Mouse (Mus musculus) embryonic facial prominence, embryonic 12.5 days (tissue): ENCODE results near the gene Smco4. TPM values are rescaled to one million over a fixed set of nuclear protein-coding genes. Genes with fewer than 3 reads are reported as not detected.

Experiments used
- ATAC-seq: fragments of 200-750 bp; cut with Nextera tagmentation; 2 replicates; pipeline ENCODE4 v1.8.0; 2017; ENCODE audit not compliant: insufficient number of reproducible peaks, insufficient read depth, low FRiP score, low TSS enrichment
- H3K27ac ChIP-seq: fragments of 300-500 bp; sonication (generic); 2 replicates; pipeline ENCODE4 v1.5.1; 2016; ENCODE audit warnings: mild to moderate bottlenecking
- H3K27me3 ChIP-seq: fragments of 300-500 bp; sonication (generic); 2 replicates; pipeline ENCODE4 v1.6.1; 2016; ENCODE audit warnings: mild to moderate bottlenecking, moderate library complexity
- H3K36me3 ChIP-seq: fragments of 300-500 bp; sonication (generic); 2 replicates; pipeline ENCODE4 v1.6.1; 2016; ENCODE audit warnings: mild to moderate bottlenecking
- H3K4me1 ChIP-seq: fragments of 300-500 bp; sonication (generic); 2 replicates; pipeline ENCODE4 v1.6.1; 2016
- H3K4me2 ChIP-seq: fragments of 300-500 bp; sonication (generic); replicated peaks from 2 replicates; pipeline ENCODE4 v1.6.1; 2016; ENCODE audit warnings: mild to moderate bottlenecking, moderate library complexity
- H3K4me3 ChIP-seq: fragments of 300-500 bp; sonication (generic); 2 replicates; pipeline ENCODE4 v1.5.1; 2016; ENCODE audit warnings: mild to moderate bottlenecking
- H3K9ac ChIP-seq: fragments of 300-500 bp; sonication (generic); 2 replicates; pipeline ENCODE4 v1.6.1; 2016; ENCODE audit warnings: mild to moderate bottlenecking, moderate library complexity
- H3K9me3 ChIP-seq: fragments of 300-500 bp; sonication (generic); 2 replicates; pipeline ENCODE4 v1.6.1; 2016; ENCODE audit warnings: mild to moderate bottlenecking, moderate library complexity
- WGBS: fragments of 180-500 bp; shearing (Covaris S2); methylation state at CpG from one replicate; pipeline ENCODE4 v1.1.7; 2016; 5-methylcytosine and 5-hydroxymethylcytosine counted together
- polyA plus RNA-seq: library from polyadenylated mRNA; unstranded; fragments of >200 nt; fragmentation: Nextera tagmentation; extraction: Ambion mirVana; gene quantifications from 2 replicates; pipeline ENCODE4 v1.2.1, GENCODE M21; 2016

The Smco4 gene
- polyA plus RNA-seq, result 1.6 and 2.9 TPM in 2 replicates

DNA sequence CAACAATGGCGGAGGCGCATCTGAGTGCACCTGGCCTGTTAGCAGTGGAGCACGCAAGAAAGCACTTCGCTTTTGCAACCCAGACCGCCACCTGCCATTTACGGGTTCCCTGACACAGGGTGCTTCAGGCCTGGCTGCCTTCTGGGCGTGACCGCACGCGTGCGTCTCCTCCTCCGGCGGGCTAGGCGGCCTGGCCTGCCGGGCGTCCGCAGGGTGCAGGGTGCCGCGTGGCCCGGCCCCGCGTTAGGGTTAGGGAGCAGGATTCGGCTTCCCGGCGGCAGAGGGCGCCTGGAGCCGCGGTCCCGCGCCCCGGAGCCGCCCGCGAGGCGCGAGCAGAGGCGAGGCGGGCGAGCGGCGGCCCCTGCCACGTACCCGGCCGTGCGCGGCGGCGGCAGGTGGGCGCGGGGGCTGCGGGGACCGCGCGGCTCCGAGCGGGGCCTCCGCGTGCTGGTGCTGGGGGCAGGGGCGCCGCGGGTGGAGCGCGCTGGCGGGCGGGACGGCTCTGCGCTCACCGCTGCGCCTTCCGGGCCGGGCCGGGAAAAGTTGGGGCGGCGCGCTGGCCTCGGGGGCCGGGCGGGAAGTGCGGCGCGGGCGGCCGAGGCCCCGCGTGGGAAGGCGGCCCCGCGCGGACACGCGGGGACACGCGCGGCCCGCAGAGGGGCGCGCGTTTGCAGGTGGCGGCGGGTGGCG, at the start of gene Smco4:
TSS of gene Smco4 (plus strand) at position 198 of the 690 bp plus-strand sequence.
- ATAC-seq, result peak; percentile 89
- H3K9ac ChIP-seq, result peak within 1 kb of the TSS; percentile 82
- peak within 1 kb of the TSS; percentile 71 for H3K4me3 ChIP-seq
- peak within 1 kb of the TSS; percentile 60; the same call in 1 of the 2 replicates for H3K27ac ChIP-seq
- H3K4me1 ChIP-seq, result peaks cover 20% of the 10 kb centered on the region
- WGBS, result under 1% methylated on average over 95 of the region's 101 CpGs
- no peaks in the 10 kb centered on the region for H3K9me3 ChIP-seq
- H3K4me2 ChIP-seq, result peak within 1 kb of the TSS; percentile 87
- no peaks in the 10 kb centered on the region for H3K36me3 ChIP-seq
- no peaks in the 10 kb centered on the region for H3K27me3 ChIP-seq

DNA sequence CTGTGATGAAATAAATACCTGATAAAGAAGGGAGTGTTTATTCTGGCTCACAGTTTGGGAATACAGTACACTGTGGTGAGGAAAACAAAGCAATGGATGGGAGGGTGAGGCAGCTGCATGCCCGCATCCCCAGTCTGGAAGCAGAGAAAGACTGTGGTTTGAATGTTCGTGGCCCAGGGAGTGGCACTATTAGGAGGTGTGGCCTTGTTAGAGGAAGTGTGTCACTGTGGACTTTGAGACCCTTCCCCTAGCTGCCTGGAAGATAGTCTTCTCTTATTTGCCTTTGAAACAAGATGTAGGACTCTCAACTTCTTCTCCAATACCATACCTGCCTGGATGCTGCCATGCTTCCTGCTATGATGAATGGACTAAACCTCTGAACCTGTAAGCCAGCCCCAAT, 45.8 kb upstream of the Smco4 start:
- no peaks in the 10 kb centered on the region for H3K9me3 ChIP-seq
- no peak overlapping the region for H3K9ac ChIP-seq
- H3K4me2 ChIP-seq, result no peak overlapping the region
- no peaks in the 10 kb centered on the region for H3K4me1 ChIP-seq
- no peak overlapping the region for H3K4me3 ChIP-seq
- WGBS, result 74% methylated on average over 2 of the region's 2 CpGs
- H3K27ac ChIP-seq, result no peak overlapping the region
- H3K27me3 ChIP-seq, result no peaks in the 10 kb centered on the region
- H3K36me3 ChIP-seq, result no peaks in the 10 kb centered on the region
- ATAC-seq, result no peak

DNA sequence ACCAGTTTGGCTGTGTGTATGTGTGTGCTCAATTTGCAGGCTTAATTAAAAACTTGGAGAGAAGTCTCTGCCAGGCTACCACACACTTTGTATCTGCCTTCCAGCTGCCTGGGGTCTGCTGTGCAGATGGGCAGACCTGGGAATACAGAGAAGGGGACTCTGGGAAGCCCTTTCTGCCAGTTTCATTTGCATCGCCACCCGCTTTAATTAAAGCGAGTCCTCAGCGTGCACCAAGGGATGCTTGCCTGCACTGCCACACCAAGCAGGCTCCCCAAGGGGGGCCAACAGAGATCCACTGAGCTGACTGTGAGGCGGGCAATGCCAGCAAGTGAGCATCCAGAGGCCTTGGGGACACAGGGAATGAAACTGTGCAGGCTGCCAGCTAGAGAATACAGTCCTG, 42.3 kb upstream of the Smco4 start:
- 38% methylated on average over 5 of the region's 5 CpGs for WGBS

DNA sequence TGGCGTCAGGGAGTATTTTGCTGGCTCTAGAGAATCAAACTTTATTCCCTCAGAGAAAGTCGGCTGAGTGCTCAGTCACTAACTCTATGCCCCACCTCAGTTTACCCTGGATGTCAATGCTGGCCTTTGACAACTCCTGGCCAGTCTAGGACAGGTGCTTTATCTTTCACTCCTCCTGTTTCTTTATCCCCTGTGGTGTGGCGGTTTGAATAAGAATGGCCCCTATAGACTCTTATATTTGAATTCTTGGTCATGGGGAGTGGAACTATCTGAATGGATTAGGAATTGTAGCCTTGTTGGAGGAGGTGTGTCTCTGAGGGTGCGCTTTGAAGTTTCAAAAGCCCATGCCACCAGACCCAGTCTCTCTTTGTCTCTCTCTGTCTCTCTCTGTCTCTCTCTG, 21.0 kb upstream of the Smco4 start:
- no peaks in the 10 kb centered on the region for H3K27me3 ChIP-seq
- ATAC-seq, result no peak
- WGBS, result 60% methylated on average over 4 of the region's 4 CpGs
- no peaks in the 10 kb centered on the region for H3K36me3 ChIP-seq
- H3K9ac ChIP-seq, result no peak overlapping the region
- no peak overlapping the region for H3K27ac ChIP-seq
- no peak overlapping the region for H3K4me3 ChIP-seq
- no peak overlapping the region for H3K4me2 ChIP-seq
- no peaks in the 10 kb centered on the region for H3K4me1 ChIP-seq
- H3K9me3 ChIP-seq, result no peaks in the 10 kb centered on the region

More for the DNA sequence above, 42.3 kb upstream of the Smco4 start:
- ATAC-seq, result no peak
- Histone ChIP-seq H3K9me3 (no peaks in the 10 kb centered on the region), H3K4me3 (no peak overlapping the region), H3K27ac (no peak overlapping the region), H3K4me2 (no peak overlapping the region), H3K4me1 (no peaks in the 10 kb centered on the region), H3K36me3 (no peaks in the 10 kb centered on the region), H3K27me3 (no peaks in the 10 kb centered on the region), H3K9ac (no peak overlapping the region)

DNA sequence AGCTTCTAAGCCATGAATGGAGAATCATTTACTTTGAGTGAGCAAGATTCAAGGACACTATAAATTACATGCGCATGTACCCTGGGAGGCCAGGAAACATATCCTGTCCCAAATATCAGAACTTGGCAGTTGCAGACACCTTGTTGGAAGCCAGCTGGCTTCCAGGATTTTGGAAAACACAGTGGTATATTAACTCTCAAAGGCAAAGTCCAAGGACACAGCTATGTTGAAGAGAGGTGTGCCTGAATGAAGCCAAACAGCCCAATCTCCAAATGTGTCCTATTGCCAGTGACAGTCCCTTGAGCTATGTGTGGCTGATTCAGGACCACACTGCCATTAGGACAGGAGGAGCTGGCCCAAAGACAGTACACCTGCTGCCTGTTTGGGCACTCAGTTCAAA, 20.0 kb upstream of the Smco4 start:
- 94% methylated on average over 1 of the region's 1 CpGs for WGBS
- Histone ChIP-seq H3K4me3 (no peak overlapping the region), H3K9ac (no peak overlapping the region), H3K27me3 (no peaks in the 10 kb centered on the region), H3K27ac (no peak overlapping the region), H3K4me1 (no peaks in the 10 kb centered on the region), H3K36me3 (no peaks in the 10 kb centered on the region), H3K9me3 (no peaks in the 10 kb centered on the region), H3K4me2 (no peak overlapping the region)
- ATAC-seq, result no peak

DNA sequence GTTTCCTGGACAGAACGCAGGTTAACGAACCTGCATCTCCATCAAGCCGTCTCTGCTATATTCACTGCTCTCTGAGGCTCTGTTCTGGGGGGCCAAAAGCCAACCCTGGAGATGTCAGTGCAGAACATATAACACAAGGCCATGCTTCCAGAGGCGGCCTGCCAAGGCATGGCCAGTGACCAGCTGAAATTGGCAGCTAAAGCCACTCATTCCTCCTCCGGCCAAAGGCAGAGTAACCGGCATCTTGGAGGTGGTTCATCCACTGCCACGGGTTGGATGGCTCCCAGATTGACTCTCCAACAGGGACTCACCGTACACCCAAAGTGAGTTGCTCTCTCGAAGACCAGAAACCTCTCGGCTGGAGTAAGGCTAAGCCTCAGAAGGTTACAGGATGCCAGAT, 15.7 kb upstream of the Smco4 start:
- no peak overlapping the region for H3K4me2 ChIP-seq
- H3K27me3 ChIP-seq, result no peaks in the 10 kb centered on the region
- H3K4me3 ChIP-seq, result no peak overlapping the region
- no peaks in the 10 kb centered on the region for H3K4me1 ChIP-seq
- ATAC-seq, result no peak
- no peaks in the 10 kb centered on the region for H3K9me3 ChIP-seq
- H3K9ac ChIP-seq, result no peak overlapping the region
- no peak overlapping the region for H3K27ac ChIP-seq
- 91% methylated on average over 10 of the region's 10 CpGs for WGBS
- H3K36me3 ChIP-seq, result no peaks in the 10 kb centered on the region

DNA sequence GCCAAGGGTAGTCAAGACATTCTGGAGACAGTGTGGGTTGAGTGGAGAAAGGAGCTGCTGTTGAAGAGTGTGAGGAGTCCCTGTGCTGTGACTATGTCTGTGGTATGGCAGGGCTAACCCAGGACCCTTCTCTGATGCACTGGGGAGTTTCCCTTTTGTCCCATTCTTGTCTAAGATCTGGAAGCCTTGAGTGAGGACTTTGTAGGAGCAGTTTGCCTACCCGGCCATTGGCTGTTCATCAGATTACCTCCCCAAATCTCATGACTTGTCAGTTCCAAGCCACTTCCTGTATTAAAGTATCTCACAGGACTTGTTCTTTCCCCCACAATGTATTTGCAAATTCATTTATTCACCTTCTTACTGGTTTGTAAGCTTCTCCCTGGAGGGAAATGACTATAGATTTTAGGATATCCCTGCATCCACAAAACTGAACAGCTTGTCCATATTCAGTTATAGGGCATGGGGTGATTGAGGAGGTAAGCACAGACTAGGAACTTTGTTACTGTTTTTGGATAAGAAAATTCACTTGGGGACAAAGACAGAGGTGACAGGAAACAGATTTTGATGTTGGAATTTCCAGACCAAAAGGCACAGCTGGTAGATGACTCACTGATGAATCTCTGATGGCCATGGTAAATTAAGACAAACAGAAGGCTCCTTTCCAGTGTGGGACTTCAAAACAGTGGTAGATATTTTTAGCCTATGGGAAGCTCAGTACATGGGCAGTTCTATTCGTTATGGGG, 5.4 kb upstream of the Smco4 start:
- Histone ChIP-seq H3K9ac (no peak overlapping the region), H3K9me3 (no peaks in the 10 kb centered on the region), H3K4me3 (no peak overlapping the region), H3K36me3 (no peaks in the 10 kb centered on the region), H3K4me1 (no peaks in the 10 kb centered on the region), H3K27ac (no peak overlapping the region), H3K4me2 (no peak overlapping the region), H3K27me3 (no peaks in the 10 kb centered on the region)
- WGBS, result 57% methylated on average over 2 of the region's 2 CpGs
- ATAC-seq, result no peak

DNA sequence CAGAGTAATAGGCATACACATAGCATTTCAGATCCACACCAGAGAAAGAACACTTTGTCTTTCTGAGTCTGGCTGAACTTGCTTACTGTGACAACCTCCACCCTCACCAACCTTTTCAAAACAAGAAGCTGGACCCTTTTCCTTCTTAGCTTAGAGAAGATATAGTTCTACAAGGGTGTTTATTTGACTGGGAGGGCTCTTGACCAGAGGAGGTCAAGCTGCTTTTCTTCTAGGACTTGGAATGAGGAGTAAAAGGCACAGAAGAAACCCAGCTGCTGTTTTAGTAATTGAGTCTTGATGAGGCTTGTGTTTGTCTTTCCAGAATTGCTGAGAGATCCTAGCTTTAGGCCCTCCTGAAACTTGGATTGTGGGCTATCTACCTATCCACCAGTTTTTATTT, 3.9 kb upstream of the Smco4 start:
- Histone ChIP-seq H3K4me2 (no peak overlapping the region), H3K36me3 (no peaks in the 10 kb centered on the region), H3K27ac (no peak overlapping the region), H3K9ac (no peak overlapping the region), H3K27me3 (no peaks in the 10 kb centered on the region), H3K4me3 (no peak overlapping the region), H3K9me3 (no peaks in the 10 kb centered on the region), H3K4me1 (peaks cover 2% of the 10 kb centered on the region)
- ATAC-seq, result no peak

DNA sequence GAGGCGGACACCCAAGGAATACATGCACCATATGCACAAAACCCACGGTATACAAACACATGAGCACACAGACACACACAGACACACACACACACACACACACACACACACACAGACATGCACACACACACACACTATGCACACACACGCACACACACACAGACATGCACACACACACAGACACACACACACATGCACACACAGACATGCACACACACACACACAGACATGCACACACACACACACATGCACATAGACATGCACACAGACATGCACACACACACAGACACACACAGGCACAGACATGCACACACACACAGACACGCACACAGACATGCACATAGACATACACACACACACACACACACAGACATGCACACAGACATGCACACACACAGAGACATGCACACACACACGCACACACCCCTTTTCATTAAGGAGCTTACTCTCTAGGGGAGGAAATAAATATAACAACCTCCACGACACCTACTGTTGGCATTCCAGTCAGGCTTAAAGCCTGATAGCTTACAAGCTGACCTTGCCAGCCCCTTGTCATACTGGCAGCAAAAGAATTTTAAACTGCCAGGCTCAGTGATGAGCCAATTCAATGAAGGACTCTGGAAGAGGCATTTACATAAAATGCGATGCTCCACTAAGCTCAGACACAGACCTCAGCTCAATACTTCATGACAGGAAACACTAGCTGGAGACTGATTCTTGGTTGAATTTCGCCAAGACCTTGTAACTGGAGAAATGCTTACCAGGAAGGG, 2.7 kb upstream of the Smco4 start:
- H3K27me3 ChIP-seq, result no peaks in the 10 kb centered on the region
- no peak overlapping the region for H3K27ac ChIP-seq
- H3K4me3 ChIP-seq, result no peak overlapping the region
- no peak for ATAC-seq
- no peaks in the 10 kb centered on the region for H3K36me3 ChIP-seq
- whole genome bisulfite sequencing, result 77% methylated on average over 8 of the region's 8 CpGs
- H3K9ac ChIP-seq, result no peak overlapping the region
- no peak overlapping the region for H3K4me2 ChIP-seq
- H3K4me1 ChIP-seq, result peaks cover 10% of the 10 kb centered on the region
- no peaks in the 10 kb centered on the region for H3K9me3 ChIP-seq

DNA sequence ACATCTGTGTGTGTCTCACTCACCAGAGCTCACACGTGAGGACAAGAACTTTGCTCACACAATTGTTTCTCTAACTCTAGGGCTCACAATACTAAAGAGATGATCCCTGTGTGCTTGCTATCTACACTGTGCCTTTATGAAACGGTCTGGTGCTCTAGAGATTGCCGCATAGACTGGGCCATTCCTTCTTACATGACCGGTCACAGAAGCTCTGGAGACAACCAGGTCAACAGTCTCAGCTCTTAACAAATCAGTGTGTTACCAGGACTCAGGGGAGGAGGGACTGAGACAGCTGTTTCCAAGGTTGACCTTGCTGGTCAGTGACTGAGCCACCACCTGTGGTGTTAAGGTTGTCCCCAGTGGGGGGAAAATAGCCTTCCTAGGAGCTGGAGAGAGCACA, 1.5 kb upstream of the Smco4 start:
- Histone ChIP-seq H3K36me3 (no peaks in the 10 kb centered on the region), H3K9ac (no peak overlapping the region), H3K4me3 (no peak overlapping the region), H3K27me3 (no peaks in the 10 kb centered on the region), H3K27ac (no peak overlapping the region), H3K9me3 (no peaks in the 10 kb centered on the region), H3K4me1 (peaks cover 20% of the 10 kb centered on the region), H3K4me2 (no peak overlapping the region)
- WGBS, result 80% methylated on average over 4 of the region's 4 CpGs
- no peak for ATAC-seq

DNA sequence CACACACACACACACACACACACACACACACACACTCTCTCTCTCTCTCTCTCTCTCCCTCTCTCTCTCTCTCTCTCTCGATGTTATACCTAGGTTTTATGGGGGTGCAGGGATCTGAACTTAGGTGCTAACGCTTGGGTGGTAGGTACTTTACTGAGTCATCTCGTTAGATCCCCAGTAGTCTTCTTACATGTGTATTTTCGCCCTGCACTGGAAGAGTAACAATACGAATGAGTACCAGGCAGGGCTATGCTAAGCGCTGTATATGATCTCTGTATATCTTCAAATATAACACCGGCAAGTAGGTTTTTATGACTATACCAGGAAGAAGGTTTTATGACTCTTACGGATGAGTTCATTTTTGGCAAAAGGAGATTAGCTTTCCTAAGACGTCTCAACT, 831 bp upstream of the Smco4 start:
- Histone ChIP-seq H3K36me3 (no peaks in the 10 kb centered on the region), H3K4me3 (no peak overlapping the region), H3K9ac (no peak overlapping the region), H3K27me3 (no peaks in the 10 kb centered on the region), H3K27ac (no peak overlapping the region), H3K4me1 (peaks cover 20% of the 10 kb centered on the region), H3K9me3 (no peaks in the 10 kb centered on the region), H3K4me2 (no peak overlapping the region)
- no peak for ATAC-seq
- WGBS, result 84% methylated on average over 9 of the region's 9 CpGs
